Mouse (Mus musculus): ENCODE data around the gene Gpc1.

DNA sequence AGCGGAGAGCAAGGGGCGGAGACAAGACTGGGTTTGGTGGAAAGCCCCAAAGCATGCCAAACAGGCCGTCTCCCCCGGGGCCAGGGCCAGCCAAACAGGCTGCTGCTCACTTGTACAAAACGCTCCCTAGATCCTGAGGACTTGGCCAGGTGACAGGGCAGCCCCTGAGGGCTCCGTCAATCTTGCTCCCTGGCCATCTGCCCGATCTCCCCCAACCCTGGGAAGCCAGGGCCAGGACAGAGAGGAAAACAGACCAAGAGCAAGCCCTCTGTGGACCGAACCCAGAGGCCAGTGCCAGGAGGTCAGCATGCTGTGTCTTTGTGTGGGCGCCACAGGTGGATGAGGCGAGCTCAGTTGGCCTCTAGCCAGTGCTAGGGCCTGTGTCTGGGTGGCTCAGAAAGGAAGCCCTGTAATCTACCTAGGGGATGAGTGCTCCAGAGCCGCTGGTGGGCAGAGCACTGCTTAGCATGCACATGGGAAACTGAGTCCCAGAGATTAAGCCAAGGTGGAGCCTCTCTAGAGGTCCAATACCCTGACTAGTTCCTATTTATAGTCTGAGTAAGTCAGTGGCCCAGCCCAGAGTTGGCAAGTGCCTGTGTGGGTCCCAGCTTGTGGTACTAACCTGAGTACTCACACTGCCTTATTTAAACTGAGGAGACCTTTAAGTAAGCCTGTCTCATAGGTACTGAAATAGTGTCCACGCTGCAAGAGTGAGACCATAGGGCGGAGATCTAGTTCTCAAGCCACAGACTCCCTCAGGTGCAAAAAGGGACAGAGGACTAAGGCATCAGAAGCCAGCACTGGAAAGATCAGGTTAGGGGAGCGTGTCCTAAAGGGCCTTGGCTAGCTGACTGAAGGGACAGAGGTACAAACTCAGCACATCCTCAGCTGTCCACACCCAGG is 6.7 kb downstream of the Gpc1 start:
- TF ChIP-seq POLR2A (IDR thresholded peaks at IDR 0.05; ENCODE audit: borderline replicate concordance, low read depth, low read length) (no peak), CTCF (IDR thresholded peaks at IDR 0.05; ENCODE audit: low read depth, low read length) (no peak)

Measured in bone marrow macrophage, adult 2 months (primary cell).